Mouse (Mus musculus): ENCODE measurements around the gene Hist1h2ac.
"Not testable (repeated sequence)": the region's sequence is repeated elsewhere in the genome, so short reads cannot be mapped to it uniquely, and the experiment has no call there.

Hist1h2ac gene

DNA sequence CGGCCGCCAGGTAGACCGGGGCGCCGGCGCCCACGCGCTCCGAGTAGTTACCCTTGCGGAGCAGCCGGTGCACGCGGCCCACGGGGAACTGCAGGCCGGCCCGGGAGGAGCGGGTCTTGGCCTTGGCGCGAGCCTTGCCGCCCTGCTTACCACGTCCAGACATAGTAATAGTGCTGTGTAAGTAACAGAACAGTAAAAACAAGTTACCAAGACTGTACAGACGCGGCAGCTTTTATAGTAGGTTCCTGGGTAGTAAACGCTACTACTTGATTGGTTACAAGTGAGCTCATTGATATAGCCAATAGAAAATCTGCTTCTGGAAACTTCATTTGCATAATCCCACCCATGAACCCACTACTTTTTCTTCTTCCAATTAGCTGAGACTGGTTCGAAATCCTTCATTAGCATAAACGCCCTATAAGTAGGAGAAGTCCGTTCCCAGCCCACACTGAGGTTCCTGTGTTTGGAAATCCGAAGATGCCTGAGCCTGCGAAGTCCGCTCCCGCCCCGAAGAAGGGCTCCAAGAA lies at the start of gene Hist1h2ac, which contains the start of gene Hist1h2bc:
Hist1h2ac (minus strand) TSS at position 194 of the 527 bp plus-strand sequence.
Hist1h2bc (plus strand) TSS at position 445 of the 527 bp plus-strand sequence.
- DNase-seq (ENCODE audit: low spot score) = peak; percentile 99

DNA sequence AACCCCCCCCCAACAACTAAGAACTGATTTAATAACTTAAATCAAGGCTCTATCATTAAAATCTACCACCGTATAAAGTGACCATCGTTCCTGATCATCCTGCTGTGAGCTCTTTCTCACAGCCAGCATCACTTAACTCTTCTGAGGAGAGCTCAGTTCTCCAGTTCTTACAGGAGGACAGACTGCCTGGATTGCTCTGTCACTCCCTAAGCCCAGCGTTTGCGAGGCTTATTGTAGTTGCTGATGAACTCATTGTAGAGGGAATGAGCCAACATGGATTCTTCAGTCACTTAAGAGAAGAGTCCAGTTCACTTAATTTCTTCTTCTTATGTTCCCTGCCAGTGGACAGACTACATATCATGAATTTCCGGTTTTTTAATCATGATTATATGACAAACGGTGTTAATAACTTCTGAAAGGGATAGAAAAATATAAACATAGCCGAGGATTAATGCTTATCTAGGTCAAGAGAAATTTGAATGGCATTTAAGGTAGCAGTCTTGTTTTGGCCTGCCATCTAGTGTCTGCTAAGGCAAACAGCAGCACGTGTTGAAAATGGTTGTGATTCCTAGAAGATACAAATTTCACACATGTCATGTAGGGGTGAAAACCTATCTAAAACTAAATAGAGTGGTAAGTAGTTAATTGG lies 48.5 kb upstream of the Hist1h2ac start:
- DNase-seq (ENCODE audit: low spot score) = peak; percentile 80

GRCm38 (mm10) chr13:23730479-23730878 lies 46.7 kb upstream of the Hist1h2ac start:
- DNase-seq (ENCODE audit: low spot score) = peak; percentile 6

GRCm38 (mm10) chr13:23729706-23730105 lies 46.0 kb upstream of the Hist1h2ac start:
- DNase-seq (ENCODE audit: low spot score) = no peak

- DNase-seq (ENCODE audit: low spot score) = no peak
Observed at GRCm38 (mm10) chr13:23729192-23729525, 45.4 kb upstream of the Hist1h2ac start.

DNA sequence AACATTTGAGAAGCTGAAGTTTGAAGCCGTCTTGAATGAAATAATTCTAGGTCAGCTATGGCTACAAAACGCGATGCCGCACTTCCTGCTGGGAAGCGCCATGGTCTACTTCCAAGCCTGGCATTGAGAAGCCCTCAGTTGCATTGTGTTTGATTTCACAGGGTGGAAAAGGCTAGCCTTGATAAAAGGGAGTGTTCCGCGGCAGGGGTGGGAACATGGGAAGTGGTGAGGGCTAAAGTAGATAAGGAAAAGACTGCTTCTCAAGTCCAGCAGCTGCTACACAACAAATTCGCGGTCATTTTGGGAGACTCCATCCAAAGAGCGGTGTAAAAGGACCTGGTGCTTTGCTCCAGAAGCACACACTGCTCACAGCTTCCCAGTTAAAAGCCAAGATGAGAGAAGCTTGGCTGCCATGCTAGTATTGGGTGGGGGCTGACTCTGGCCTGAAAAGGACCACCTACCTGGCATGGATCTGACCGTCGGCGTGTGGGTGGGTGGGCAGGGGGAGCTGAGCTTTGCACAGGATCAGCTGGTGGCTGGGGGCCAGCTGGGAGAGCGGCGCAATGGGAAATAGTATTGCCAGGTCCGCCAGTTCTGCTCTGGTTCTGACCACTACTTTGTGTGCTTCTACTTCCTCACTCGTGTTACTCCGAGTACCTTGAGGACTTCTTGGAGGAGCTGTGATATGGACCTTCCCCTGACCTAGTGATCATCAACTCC lies 44.9 kb upstream of the Hist1h2ac start:
- no peak for DNase-seq (ENCODE audit: low spot score)

- DNase-seq (ENCODE audit: low spot score) = no peak
Observed at GRCm38 (mm10) chr13:23725213-23725612, 41.5 kb upstream of the Hist1h2ac start.

DNA sequence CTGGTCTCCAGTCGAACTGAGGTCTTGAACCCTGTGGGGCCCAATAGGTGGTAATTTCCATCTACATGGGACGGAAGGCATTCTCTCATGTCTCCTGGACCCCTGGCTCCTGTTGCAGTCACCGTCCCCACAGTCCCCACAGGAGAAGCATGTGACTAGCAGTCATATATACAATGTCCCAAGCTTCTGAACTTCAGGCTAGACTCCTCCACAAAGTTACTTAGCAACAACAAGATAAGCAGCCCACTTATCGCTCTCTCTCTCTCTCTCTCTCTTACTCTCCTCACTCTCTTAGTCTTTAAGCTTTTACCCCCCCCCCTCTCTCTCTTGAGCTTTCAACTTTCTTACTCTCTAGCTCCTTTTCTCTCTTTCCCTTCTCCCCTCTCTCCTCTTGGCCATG lies 40.5 kb upstream of the Hist1h2ac start:
- DNase-seq (ENCODE audit: low spot score) = no peak

- not testable (repeated sequence) for DNase-seq (ENCODE audit: low spot score)
Observed at GRCm38 (mm10) chr13:23717593-23718245, 34.0 kb upstream of the Hist1h2ac start.

- DNase-seq (ENCODE audit: low spot score) = no peak
Observed at GRCm38 (mm10) chr13:23717176-23717575, 33.4 kb upstream of the Hist1h2ac start.

GRCm38 (mm10) chr13:23716261-23717042 lies 32.7 kb upstream of the Hist1h2ac start:
- DNase-seq (ENCODE audit: low spot score) = no peak

DNA sequence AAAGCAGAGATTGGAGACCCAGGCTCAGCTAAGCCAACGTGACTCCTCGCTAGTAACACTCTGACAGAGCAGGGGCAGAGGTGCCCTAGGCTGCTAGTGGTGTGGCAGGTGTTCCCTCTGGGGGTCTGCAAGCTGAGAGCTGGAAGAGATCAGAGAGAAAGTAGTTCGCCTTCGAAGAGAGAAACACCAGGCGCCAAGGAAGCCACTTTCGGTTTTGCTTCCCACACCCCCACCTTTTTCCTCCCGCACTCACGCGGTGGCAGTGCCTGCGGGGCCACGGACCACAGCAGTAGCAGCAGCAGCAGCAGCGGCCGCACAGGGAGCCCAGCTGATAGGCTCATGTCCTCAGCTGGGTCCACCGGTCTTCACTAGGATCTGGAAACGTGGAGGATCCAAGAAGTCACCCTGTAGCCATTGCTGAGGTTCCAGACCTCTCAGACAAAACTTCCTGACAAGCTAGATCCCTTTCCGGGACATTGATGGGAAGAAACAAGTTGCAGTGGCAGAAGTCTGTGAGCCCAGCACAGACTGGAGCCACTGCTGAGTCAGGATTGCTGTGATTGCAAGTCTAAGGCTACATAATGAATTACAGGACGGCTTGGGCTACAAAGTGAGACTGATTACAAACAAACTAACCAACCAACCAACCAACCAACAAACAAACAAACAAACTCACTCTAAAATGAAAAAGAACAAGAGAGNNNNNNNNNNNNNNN lies 26.8 kb upstream of the Hist1h2ac start, which contains the start of gene Hfe:
Hfe (minus strand) TSS at position 481 of the 716 bp plus-strand sequence.
- DNase-seq (ENCODE audit: low spot score) = peak; percentile 66

- no peak for DNase-seq (ENCODE audit: low spot score)
Observed at GRCm38 (mm10) chr13:23709714-23710373, 26.1 kb upstream of the Hist1h2ac start.

DNA sequence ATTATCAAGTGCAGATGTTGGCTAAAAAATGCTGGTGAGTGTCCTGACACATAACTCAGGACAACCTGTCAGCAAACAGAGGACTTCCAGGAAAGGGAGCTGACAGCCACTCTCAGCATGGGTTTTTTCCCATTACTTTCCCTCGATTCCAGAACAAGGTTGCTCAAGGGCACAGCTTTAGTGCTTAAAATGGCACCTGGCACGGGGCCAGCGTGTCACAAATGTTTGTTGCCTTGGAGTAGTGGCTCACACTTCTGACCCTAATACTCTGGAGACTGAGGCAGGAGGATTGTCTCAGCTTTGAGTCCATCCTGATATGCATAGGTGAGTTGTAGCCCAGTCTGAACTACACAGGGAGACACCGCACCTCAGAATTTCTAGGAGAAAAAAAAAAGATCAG lies 24.9 kb upstream of the Hist1h2ac start:
- no peak for DNase-seq (ENCODE audit: low spot score)

DNA sequence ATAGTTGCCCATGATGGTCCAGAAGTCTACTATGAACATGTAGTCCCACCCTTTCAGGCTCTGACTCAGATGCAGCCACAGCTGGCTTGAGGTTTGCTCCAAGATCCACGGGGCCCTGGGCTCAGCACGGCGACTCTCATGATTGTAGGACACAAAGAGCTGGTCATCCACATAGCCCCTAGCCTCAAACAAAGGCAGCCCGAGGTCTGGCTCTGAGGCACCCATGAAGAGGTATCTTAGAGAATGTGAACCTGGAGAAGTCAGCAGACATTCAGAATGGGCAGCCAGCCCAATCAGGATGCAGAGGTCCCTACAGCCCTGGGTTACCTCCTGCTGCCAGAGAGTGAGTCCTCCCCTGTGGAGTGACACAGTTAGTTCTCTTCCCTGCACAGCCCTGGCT lies 24.3 kb upstream of the Hist1h2ac start:
- DNase-seq (ENCODE audit: low spot score) = no peak

DNA sequence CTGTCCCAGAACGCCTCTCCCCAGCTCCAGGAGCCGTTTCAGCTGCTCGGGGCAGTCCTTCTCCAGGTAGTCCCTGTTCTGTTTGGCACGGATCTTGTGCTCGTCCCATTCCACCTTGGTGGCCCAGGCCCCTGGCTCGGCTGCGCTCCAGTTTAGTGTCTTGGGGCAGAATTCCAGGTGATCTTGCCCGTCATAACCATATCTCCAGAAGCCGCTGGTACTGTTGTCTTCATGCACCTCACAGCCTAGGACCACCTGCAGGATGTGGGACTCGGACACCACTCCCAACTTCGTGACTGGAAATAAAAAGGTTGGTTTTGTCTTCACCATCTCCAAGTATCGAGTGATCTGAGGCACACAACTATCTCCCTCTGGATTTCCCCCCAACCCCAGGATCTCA lies 23.0 kb upstream of the Hist1h2ac start:
- DNase-seq (ENCODE audit: low spot score) = no peak

DNA sequence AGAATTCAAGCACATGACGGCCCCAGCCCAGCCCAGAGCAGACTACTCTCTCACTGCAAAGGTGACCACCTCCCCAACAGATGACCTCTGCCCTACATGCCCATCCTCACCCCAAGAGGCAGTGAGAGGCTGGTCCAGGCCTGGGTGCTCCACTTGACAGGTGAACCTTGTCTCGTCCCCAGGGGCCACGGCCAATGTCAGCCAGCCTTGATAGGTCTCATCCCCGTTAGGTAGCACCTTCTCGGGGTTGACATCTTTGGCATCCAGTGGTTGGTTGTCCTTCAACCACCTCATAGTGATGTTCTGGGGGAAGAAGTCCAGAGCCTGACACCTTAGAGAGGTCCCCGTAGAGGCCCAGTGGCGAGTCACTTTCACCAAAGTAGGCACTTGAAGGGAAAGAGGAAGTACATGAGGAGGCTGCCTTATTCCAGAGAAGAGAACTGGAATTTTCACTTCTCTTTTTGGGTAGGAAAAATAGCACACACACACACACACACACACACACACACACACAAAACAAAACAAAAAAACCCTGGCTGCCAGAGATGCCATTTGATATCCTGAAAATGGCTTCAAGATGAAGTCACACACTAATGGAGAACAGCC lies 22.1 kb upstream of the Hist1h2ac start:
- DNase-seq (ENCODE audit: low spot score) = no peak

DNA sequence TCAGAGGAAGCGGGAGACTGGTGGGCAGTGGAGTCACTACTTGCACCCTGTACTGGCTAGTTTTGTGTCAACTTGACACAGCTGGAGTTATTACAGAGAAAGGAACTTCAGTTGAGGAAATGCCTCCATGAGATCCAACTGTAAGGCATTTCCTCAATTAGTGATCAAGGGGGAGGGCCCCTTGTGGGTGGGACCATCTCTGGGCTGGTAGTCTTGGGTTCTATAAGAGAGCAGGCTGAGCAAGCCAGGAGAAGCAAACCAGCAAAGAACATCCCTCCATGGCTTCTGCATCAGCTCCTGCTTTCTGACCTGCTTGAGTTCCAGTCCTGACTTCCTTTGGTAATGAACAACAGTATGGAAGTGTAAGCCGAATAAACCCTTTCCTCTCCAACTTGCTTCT lies 19.1 kb upstream of the Hist1h2ac start:
- not testable (repeated sequence) for DNase-seq (ENCODE audit: low spot score)

DNA sequence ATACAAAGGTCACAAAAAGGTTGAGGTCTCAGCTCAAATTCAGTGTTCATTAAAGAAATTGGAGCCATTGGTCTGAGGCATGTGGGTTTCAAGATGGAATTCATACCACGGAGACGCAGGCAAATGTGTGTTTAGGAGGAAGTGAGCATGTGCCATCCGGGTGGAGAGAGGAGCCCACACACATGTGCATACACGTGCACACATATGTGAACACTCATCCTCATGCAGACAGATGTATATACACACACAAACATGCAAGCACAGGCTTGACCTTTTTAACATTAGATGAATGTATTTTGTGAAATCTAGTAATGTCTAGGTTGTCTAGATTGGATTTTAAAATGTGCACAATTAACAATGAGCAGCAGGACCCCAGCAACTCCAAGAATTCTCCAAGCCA lies 18.5 kb upstream of the Hist1h2ac start:
- no peak for DNase-seq (ENCODE audit: low spot score)

GRCm38 (mm10) chr13:23700786-23701520 lies 17.2 kb upstream of the Hist1h2ac start:
- DNase-seq (ENCODE audit: low spot score) = peak; percentile 91
